ENCODE assay signal across 8 mouse cellular contexts in genomic region chr9:21149077-21149653, GRCm38 (mm10). TPM values are rescaled to one million over a fixed set of nuclear protein-coding genes. Genes with fewer than 3 reads are reported as not detected.
DNase-seq lines count a peak whose midpoint lies in the region; ATAC-seq and TF ChIP-seq lines count a peak whose summit lies in the region.

No protein-coding gene starts in this region.

- peak overlapping the region; percentile 92 for H3K9ac ChIP-seq in liver, embryonic 13.5 days

- H3K4me3 ChIP-seq in gastrocnemius, adult 2 months: peak overlapping the region; percentile 71
- peak overlapping the region; percentile 93 for H3K4me3 ChIP-seq in testis, adult 2 months (ENCODE audit: control insufficient read depth, low read depth, low read length)
- H3K4me3 ChIP-seq in liver, embryonic 13.5 days (replicated peaks): peak overlapping the region; percentile 92

- TF ChIP-seq CTCF in gastrocnemius, adult 2 months (IDR thresholded peaks at IDR 0.05): no peak
- TF ChIP-seq CTCF in testis, adult 2 months (IDR thresholded peaks at IDR 0.05; ENCODE audit: control insufficient read depth, insufficient read depth, insufficient replicate concordance, low read depth, low read length): no peak

- no peaks in the 10 kb centered on the region for H3K36me3 ChIP-seq in testis, adult 2 months (ENCODE audit: control insufficient read depth, insufficient read depth, low read length)
- H3K36me3 ChIP-seq in liver, embryonic 13.5 days: peaks cover 31% of the 10 kb centered on the region

- intact Hi-C loops in gastrocnemius, adult 2 months (cut with DNase I): loop anchor here (2.0 to 5.0 kb wide), 2 partner anchors 57 to 72 kb away; partner anchors contain the start of genes Gm38431 and Raver1
- intact Hi-C loops in gastrocnemius, postnatal 36 days (cut with DNase I): no loop called here

- peak overlapping the region; percentile 85 for H3K4me2 ChIP-seq in liver, embryonic 13.5 days

- H3K27ac ChIP-seq in gastrocnemius, adult 2 months: peak overlapping the region; percentile 93
- no peak overlapping the region for H3K27ac ChIP-seq in testis, adult 2 months (ENCODE audit: control insufficient read depth, insufficient read depth, low read depth, low read length)
- H3K27ac ChIP-seq in liver, embryonic 13.5 days: peak overlapping the region; percentile 82

- H3K9me3 ChIP-seq in liver, embryonic 13.5 days (replicated peaks): no peaks in the 10 kb centered on the region

- 3% methylated on average over 8 of the region's 8 CpGs for WGBS in liver, embryonic 13.5 days (ENCODE audit: insufficient replicate concordance)

- no peak for ATAC-seq in liver, embryonic 13.5 days (ENCODE audit: low read depth)

- H3K27me3 ChIP-seq in testis, adult 2 months (ENCODE audit: control insufficient read depth, insufficient read depth, low read length): no peaks in the 10 kb centered on the region
- no peaks in the 10 kb centered on the region for H3K27me3 ChIP-seq in liver, embryonic 13.5 days

- peaks cover 28% of the 10 kb centered on the region for H3K4me1 ChIP-seq in testis, adult 2 months (ENCODE audit: control insufficient read depth, insufficient read depth, low read length)
- peaks cover 65% of the 10 kb centered on the region for H3K4me1 ChIP-seq in liver, embryonic 13.5 days (replicated peaks)

- DNase-seq in gastrocnemius, adult 2 months: no peak
- DNase-seq in gastrocnemius, postnatal 36 days: no peak
- no peak for DNase-seq in testis, postnatal 10 days (ENCODE audit: low spot score)
- DNase-seq in liver, embryonic 13.5 days: no peak
- DNase-seq in yolk sac, embryonic 10.5 days (ENCODE audit: low spot score): no peak
- DNase-seq in retina, postnatal 1 day: no peak
- no peak for DNase-seq in gastrocnemius, adult 18-20 months (ENCODE audit: low spot score)

- TF ChIP-seq POLR2A in testis, adult 2 months (IDR thresholded peaks at IDR 0.05; ENCODE audit: control insufficient read depth, low read depth, low read length): no peak

RNA-seq across cellular contexts. Expression of gene Cdc37, which starts 0.6 kb away (rescaled TPM):
- total RNA-seq in gastrocnemius, adult 2 months (2021): 100 to 1,000 TPM; 116 to 139 TPM
- total RNA-seq in gastrocnemius, postnatal 36 days (2021): 100 to 1,000 TPM; 123 to 126 TPM
- polyA plus RNA-seq in testis, adult 2 months (2012; rRNA removed): 38.1 and 40.6 TPM in 2 replicates
- 170 and 200 TPM in 2 replicates for polyA plus RNA-seq in liver, embryonic 13.5 days (2015; fragmentation: Nextera tagmentation; extraction: Ambion mirVana)
- 100 to 1,000 TPM; 128 to 140 TPM for total RNA-seq in gastrocnemius, adult 18-20 months (2021)

RNA-seq across cellular contexts. Expression of gene Pde4a, which starts 16.3 kb away (rescaled TPM):
- 10 to 100 TPM; 39.0 to 66.8 TPM for total RNA-seq in gastrocnemius, adult 2 months (2021)
- 10 to 100 TPM; 42.2 to 53.9 TPM for total RNA-seq in gastrocnemius, postnatal 36 days (2021)
- 80.2 and 82.0 TPM in 2 replicates for polyA plus RNA-seq in testis, adult 2 months (2012; rRNA removed)
- polyA plus RNA-seq in liver, embryonic 13.5 days (2015; fragmentation: Nextera tagmentation; extraction: Ambion mirVana): 2.0 and 2.1 TPM in 2 replicates
- total RNA-seq in gastrocnemius, adult 18-20 months (2021): 10 to 100 TPM; 45.0 to 52.4 TPM

RNA-seq across cellular contexts. Expression of gene Tyk2, which starts 18.1 kb away (rescaled TPM):
- total RNA-seq in gastrocnemius, adult 2 months (2021): 1 to 10 TPM; 4.4 to 5.9 TPM
- total RNA-seq in gastrocnemius, postnatal 36 days (2021): 1 to 10 TPM; 4.2 to 4.4 TPM
- polyA plus RNA-seq in testis, adult 2 months (2012; rRNA removed): 11.4 and 12.5 TPM in 2 replicates
- polyA plus RNA-seq in liver, embryonic 13.5 days (2015; fragmentation: Nextera tagmentation; extraction: Ambion mirVana): 6.2 and 7.2 TPM in 2 replicates
- total RNA-seq in gastrocnemius, adult 18-20 months (2021): 1 to 10 TPM; 5.0 to 6.1 TPM

RNA-seq across cellular contexts. Expression of gene Raver1, which starts 57.4 kb away (rescaled TPM):
- total RNA-seq in gastrocnemius, adult 2 months (2021): 10 to 100 TPM; 17.1 to 19.5 TPM
- 10 to 100 TPM; 13.8 to 17.9 TPM for total RNA-seq in gastrocnemius, postnatal 36 days (2021)
- polyA plus RNA-seq in testis, adult 2 months (2012; rRNA removed): 71.1 and 78.7 TPM in 2 replicates
- 18.4 and 27.0 TPM in 2 replicates for polyA plus RNA-seq in liver, embryonic 13.5 days (2015; fragmentation: Nextera tagmentation; extraction: Ambion mirVana)
- 10 to 100 TPM; 16.8 to 20.2 TPM for total RNA-seq in gastrocnemius, adult 18-20 months (2021)

RNA-seq across cellular contexts. Expression of gene Gm38431, which starts 57.4 kb away (rescaled TPM):
- 1 to 10 TPM; 1.2 to 1.6 TPM for total RNA-seq in gastrocnemius, adult 2 months (2021)
- 1 to 10 TPM; 1.6 TPM for total RNA-seq in gastrocnemius, postnatal 36 days (2021)
- 5.1 and 5.3 TPM in 2 replicates for polyA plus RNA-seq in testis, adult 2 months (2012; rRNA removed)
- polyA plus RNA-seq in liver, embryonic 13.5 days (2015; fragmentation: Nextera tagmentation; extraction: Ambion mirVana): 1.3 and 1.6 TPM in 2 replicates
- under 1 TPM; 0.43 to 0.64 TPM for total RNA-seq in gastrocnemius, adult 18-20 months (2021)
